15 mouse cellular contexts compared by ENCODE assay signal in genomic region chr2:90970606-90971005, GRCm38 (mm10). TPM values are rescaled to one million over a fixed set of nuclear protein-coding genes. Genes with fewer than 3 reads are reported as not detected.
A peak's percentile ranks its signal among the peaks of the same experiment; 100 is the strongest.
DNase-seq lines count a peak whose midpoint lies in the region; ATAC-seq lines count a peak whose summit lies in the region.
"Had no signal": no experiment of that assay in that cellular context is flagged by ENCODE, and none has a peak within 500 bp of the region (broad histone marks: within the 10 kb centered on the region; RNA-seq: fewer than 3 reads in every experiment).

No protein-coding gene starts in this region.

- peak; percentile 72 for ATAC-seq in frontal cortex, adult (ENCODE audit: low TSS enrichment)
- no peak for ATAC-seq in intestine, embryonic 15.5 days
- ATAC-seq: activated CD4-positive, CD25-positive, alpha-beta regulatory T cell, adult 4 months had no signal

- no peak overlapping the region for H3K9ac ChIP-seq in intestine, embryonic 15.5 days
- H3K9ac ChIP-seq: liver, embryonic 14.5 days; neural tube, embryonic 13.5 days had no signal

- no peak overlapping the region for H3K4me2 ChIP-seq in intestine, embryonic 15.5 days (replicated peaks)
- H3K4me2 ChIP-seq: neural tube, embryonic 13.5 days had no signal

- H3K4me3 ChIP-seq in intestine, embryonic 15.5 days (replicated peaks), result no peak overlapping the region
- H3K4me3 ChIP-seq: neural tube, embryonic 13.5 days had no signal

- no peaks in the 10 kb centered on the region for H3K27me3 ChIP-seq in intestine, embryonic 15.5 days (replicated peaks)
- H3K27me3 ChIP-seq: neural tube, embryonic 13.5 days had no signal

- H3K4me1 ChIP-seq in intestine, embryonic 15.5 days (replicated peaks), result no peaks in the 10 kb centered on the region
- H3K4me1 ChIP-seq: neural tube, embryonic 13.5 days had no signal

- no peaks in the 10 kb centered on the region for H3K36me3 ChIP-seq in intestine, embryonic 15.5 days

- no peak for DNase-seq in frontal cortex, postnatal 14 days (ENCODE audit: low spot score in 2 of 2)
- peak; percentile 51 for DNase-seq in layer of hippocampus, adult 11-12 months (ENCODE audit: low spot score)
- no peak for DNase-seq in layer of hippocampus, postnatal 36 days
- peak; percentile 98 for DNase-seq in brain, adult 2 months (ENCODE audit: low read depth, low spot score)
- peak; percentile 92 for DNase-seq in cerebellum, adult 9-10 months
- no peak for DNase-seq in kidney, postnatal 14 days
- DNase-seq: heart, postnatal 36 days; kidney, adult 11 months; lung, postnatal 36 days; midbrain, embryonic 14.5 days had no signal

- H3K9me3 ChIP-seq in intestine, embryonic 15.5 days, result no peaks in the 10 kb centered on the region
- H3K9me3 ChIP-seq: neural tube, embryonic 13.5 days had no signal

- H3K27ac ChIP-seq in intestine, embryonic 15.5 days, result no peak overlapping the region
- H3K27ac ChIP-seq: liver, embryonic 14.5 days; neural tube, embryonic 13.5 days had no signal

RNA-seq across cellular contexts. Expression of gene Celf1, which starts 30.4 kb away (rescaled TPM):
- total RNA-seq in layer of hippocampus, postnatal 36 days (2021), result 100 to 1,000 TPM; 148 to 152 TPM
- 81.3 and 82.3 TPM in 2 replicates for polyA plus RNA-seq in intestine, embryonic 15.5 days (2015; fragmentation: Nextera tagmentation; extraction: Ambion mirVana)

Comparison
In these comparisons a context has a peak if more than half of its experiments do, and no peak if none do; other contexts are left out.
1. DNase-seq: peak in layer of hippocampus, adult 11-12 months (single experiment), brain, adult 2 months (single experiment) and cerebellum, adult 9-10 months (single experiment); none in frontal cortex, postnatal 14 days (0 of 2), layer of hippocampus, postnatal 36 days (0 of 2) and kidney, postnatal 14 days (single experiment).